Mouse (Mus musculus): ENCODE data around the gene Treml2.
"Not testable (repeated sequence)": the region's sequence is repeated elsewhere in the genome, so short reads cannot be mapped to it uniquely, and the experiment has no call there.

Gene Treml2

DNA sequence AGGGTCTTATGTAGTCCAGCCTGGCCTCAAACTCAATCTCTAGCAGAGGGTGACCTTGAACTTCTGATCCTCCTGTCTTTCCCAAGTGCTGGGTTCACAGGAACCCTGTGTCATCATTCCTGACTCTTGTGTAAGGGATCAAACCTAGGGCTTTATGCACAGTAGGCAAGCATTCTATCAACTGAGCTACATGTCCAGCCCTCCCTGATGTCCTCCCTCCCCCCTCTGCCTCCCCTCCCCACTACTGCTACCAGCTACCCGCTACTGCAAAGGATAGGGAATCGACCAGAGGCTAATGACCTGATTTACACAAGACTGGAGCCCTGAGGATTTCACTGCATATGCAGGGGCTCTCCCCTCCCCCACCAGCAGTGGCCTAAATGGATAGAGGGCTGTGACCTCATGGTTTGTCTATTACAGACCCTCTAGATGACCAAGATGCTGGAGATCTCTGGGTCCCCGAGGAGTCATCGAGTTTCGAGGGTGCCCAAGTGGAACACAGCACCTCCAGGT is 51.4 kb downstream of the Treml2 start:
- DNase-seq: no peak

DNA sequence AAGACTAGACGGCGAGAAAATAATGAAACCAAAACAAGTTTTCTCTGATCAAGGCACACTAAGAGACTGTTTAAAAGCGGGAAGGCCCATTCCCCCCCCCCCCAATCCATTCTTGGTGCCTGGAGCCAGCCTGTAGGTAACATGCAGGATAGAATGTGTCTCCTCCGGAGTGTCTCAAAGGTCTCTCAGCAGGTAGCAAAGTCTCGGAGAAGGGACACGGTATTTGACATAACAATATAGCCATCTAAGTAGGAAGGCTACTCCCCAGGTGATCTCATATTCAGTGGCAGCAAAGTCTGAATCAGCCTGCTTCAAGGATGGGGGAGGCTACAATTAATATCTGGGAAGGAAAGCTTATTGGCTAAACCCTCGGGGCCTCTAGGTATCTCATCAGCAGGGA is 53.7 kb downstream of the Treml2 start:
- DNase-seq: not testable (repeated sequence)

GRCm38 (mm10) chr17:48355822-48356221 is 56.5 kb downstream of the Treml2 start:
- no peak for DNase-seq

GRCm38 (mm10) chr17:48357892-48358291 is 58.6 kb downstream of the Treml2 start:
- no peak for DNase-seq

- DNase-seq: no peak
These were observed 60.3 kb downstream of the Treml2 start, which contains the start of gene Treml1 for GRCm38 (mm10) chr17:48359616-48360015. Gene Treml1 (plus strand): TSS chr17:48359916.

GRCm38 (mm10) chr17:48360462-48360861 is 61.2 kb downstream of the Treml2 start:
- no peak for DNase-seq

All from lung, adult 18-20 months (tissue).